Mouse (Mus musculus): ENCODE results near the gene Baiap3. TPM values are rescaled to one million over a fixed set of nuclear protein-coding genes. Genes with fewer than 3 reads are reported as not detected.

The Baiap3 gene
- polyA plus RNA-seq, 1 experiment from 2014 or later: 1.8 TPM

DNA sequence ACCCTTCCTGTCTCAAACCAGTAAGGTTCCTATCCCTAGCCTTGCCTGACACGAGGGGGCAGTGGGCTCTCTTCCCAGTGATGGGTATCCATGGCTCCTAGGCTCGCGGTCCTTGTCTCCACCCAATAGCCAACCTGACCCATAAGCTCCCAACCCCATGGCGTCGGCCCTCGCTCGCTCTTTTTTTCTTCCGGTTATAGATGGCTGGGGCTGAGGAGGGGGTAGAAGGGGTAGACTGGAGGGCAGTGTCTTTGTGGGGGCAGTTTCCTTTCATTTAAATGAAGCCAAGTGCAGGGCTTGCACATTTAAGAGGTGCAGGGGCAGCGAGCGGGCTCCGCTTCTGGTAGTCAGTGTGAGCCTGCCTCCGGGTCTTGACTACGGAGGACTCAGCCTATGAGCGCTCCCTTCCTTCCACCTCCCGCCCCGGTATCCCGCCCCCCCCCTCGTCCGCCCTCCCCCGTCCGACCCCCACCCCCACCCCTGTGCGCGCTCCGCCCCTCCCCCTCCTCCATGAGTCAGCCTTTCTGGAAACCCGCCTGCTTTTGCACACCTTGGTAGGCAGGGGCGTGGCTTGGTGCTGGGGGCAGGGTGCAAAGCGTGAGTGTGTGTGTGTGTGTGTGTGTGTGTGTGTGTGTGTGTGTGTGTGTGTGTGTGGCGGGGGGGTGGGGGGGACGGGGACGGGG lies 34.2 kb downstream of the Baiap3 start:
- under 1% methylated on average over 17 of the region's 30 CpGs for WGBS
- no peak overlapping the region for H3K27ac ChIP-seq (ENCODE audit: low read depth, low read length)
- peak; percentile 45 for DNase-seq (ENCODE audit: low spot score)

DNA sequence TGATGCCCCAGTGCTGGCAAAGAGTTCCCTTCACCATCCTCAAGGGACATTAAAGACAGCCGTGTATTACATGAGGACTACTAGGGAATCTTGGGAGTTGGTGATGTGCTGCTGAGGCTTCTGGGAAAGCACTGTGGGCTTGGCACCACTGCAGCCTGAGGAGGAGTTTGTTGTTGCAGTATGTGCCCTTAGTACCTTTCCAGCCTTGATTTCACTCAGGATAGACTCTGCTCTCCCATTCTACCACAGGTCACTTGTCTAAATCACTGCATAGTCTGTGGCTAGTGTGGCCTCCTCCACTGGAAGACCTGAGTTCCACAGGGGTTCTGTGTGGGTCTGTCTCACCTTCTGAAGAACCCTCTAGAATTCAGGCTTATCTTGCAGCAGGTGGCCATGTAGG lies 35.4 kb downstream of the Baiap3 start:
- Histone ChIP-seq H3K27me3 (ENCODE audit: control insufficient read depth, insufficient read depth, low read length) (no peaks in the 10 kb centered on the region), H3K4me1 (ENCODE audit: control insufficient read depth, insufficient read depth, low read length) (peaks cover 5% of the 10 kb centered on the region), H3K27ac (ENCODE audit: low read depth, low read length) (no peak overlapping the region), H3K4me3 (ENCODE audit: low read depth, low read length) (no peak overlapping the region), H3K9me3 (ENCODE audit: control insufficient read depth, low read length) (no peaks in the 10 kb centered on the region), H3K4me2 (ENCODE audit: low read depth) (no peak overlapping the region), H3K36me3 (ENCODE audit: control insufficient read depth, insufficient read depth, low read length) (peaks cover 2% of the 10 kb centered on the region; the same call in 1 of the 2 replicates), H3K9ac (ENCODE audit: low read length) (no peak overlapping the region)
- 88% methylated on average over 1 of the region's 1 CpGs for WGBS
- DNase-seq (ENCODE audit: low spot score) (no peak), ATAC-seq (ENCODE audit: insufficient read depth, low FRiP score, low TSS enrichment) (no peak)

More for the DNA sequence above, 34.2 kb downstream of the Baiap3 start:
- H3K9me3 ChIP-seq (ENCODE audit: control insufficient read depth, low read length): no peaks in the 10 kb centered on the region
- peak overlapping the region; percentile 62 for H3K4me2 ChIP-seq (ENCODE audit: low read depth)
- H3K9ac ChIP-seq (ENCODE audit: low read length): no peak overlapping the region
- peaks cover 5% of the 10 kb centered on the region for H3K4me1 ChIP-seq (ENCODE audit: control insufficient read depth, insufficient read depth, low read length)
- peak overlapping the region; percentile 30 for H3K4me3 ChIP-seq (ENCODE audit: low read depth, low read length)
- ATAC-seq (ENCODE audit: insufficient read depth, low FRiP score, low TSS enrichment): peak; percentile 48
- H3K27me3 ChIP-seq (ENCODE audit: control insufficient read depth, insufficient read depth, low read length): no peaks in the 10 kb centered on the region
- H3K36me3 ChIP-seq (ENCODE audit: control insufficient read depth, insufficient read depth, low read length): no peaks in the 10 kb centered on the region

DNA sequence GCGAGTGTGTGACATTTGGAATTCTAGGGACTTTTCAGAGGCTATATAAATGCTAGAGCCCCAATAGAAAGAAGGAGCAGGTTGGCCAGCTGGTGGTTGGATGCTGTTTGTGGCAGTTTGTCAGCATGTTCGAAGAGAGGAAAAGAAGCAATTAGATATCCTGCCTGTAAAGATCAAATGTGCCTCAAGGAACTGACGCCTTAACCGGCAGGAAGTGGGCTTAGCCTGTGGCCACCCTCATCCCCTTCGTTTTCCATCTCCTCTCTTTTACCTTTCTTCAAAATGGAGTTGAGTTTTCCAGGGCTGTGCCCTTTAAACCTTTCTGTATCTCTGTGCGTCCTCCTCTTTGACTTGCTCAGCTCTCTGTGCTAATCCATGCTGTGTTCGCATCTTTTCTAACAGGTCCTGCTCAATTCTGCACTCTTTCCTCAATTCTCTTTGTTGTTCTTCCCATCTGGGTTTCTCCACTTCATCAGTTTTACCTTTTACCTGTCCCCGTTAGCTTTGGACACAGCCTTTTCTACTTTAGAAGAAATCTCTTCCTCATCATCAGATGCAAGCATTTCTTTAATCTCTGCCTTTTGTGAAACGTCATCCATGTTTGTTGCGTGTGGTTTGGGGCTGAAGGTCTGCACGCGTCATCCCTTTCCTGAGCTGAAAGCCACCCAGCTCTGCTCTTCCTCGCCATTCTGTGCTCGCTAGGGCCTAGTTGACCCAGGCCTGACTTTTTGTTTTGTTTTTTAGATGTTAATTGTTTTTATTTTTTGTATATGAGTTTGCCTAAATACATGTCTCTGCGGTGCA lies 36.5 kb downstream of the Baiap3 start:
- Histone ChIP-seq H3K4me3 (ENCODE audit: low read depth, low read length) (no peak overlapping the region), H3K4me2 (ENCODE audit: low read depth) (no peak overlapping the region), H3K9me3 (ENCODE audit: control insufficient read depth, low read length) (no peaks in the 10 kb centered on the region), H3K27ac (ENCODE audit: low read depth, low read length) (no peak overlapping the region), H3K9ac (ENCODE audit: low read length) (no peak overlapping the region), H3K27me3 (ENCODE audit: control insufficient read depth, insufficient read depth, low read length) (no peaks in the 10 kb centered on the region), H3K4me1 (ENCODE audit: control insufficient read depth, insufficient read depth, low read length) (peaks cover 5% of the 10 kb centered on the region), H3K36me3 (ENCODE audit: control insufficient read depth, insufficient read depth, low read length) (peaks cover 2% of the 10 kb centered on the region)
- WGBS: 93% methylated on average over 15 of the region's 15 CpGs
- DNase-seq (ENCODE audit: low spot score) (no peak), ATAC-seq (ENCODE audit: insufficient read depth, low FRiP score, low TSS enrichment) (no peak)

DNA sequence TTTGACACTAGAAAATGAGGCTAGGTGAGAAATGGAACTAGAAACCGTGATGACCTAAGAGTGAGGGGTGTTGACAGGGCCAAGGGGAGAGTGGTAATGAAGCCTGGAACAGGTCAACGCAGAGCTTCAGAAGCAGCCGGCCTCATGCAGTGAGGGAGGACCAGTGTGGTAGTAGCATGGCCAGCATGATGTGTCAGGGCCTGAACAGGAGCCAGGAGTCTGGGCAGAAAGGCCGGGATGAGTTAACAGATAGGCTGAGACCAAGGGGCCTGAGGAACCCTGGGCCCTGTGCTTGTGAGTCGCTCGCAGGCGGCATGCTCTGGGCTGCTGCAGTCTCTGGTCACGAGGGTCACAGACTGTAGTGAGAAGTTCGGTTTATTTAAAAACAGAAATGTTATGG lies 37.2 kb downstream of the Baiap3 start:
- ATAC-seq (ENCODE audit: insufficient read depth, low FRiP score, low TSS enrichment): no peak
- Histone ChIP-seq H3K9ac (ENCODE audit: low read length) (no peak overlapping the region), H3K4me1 (ENCODE audit: control insufficient read depth, insufficient read depth, low read length) (peaks cover 5% of the 10 kb centered on the region), H3K4me2 (ENCODE audit: low read depth) (no peak overlapping the region), H3K27ac (ENCODE audit: low read depth, low read length) (no peak overlapping the region), H3K36me3 (ENCODE audit: control insufficient read depth, insufficient read depth, low read length) (peaks cover 2% of the 10 kb centered on the region), H3K9me3 (ENCODE audit: control insufficient read depth, low read length) (no peaks in the 10 kb centered on the region), H3K4me3 (ENCODE audit: low read depth, low read length) (no peak overlapping the region), H3K27me3 (ENCODE audit: control insufficient read depth, insufficient read depth, low read length) (no peaks in the 10 kb centered on the region)
- no peak for DNase-seq (ENCODE audit: low spot score)
- 91% methylated on average over 9 of the region's 9 CpGs for WGBS

DNA sequence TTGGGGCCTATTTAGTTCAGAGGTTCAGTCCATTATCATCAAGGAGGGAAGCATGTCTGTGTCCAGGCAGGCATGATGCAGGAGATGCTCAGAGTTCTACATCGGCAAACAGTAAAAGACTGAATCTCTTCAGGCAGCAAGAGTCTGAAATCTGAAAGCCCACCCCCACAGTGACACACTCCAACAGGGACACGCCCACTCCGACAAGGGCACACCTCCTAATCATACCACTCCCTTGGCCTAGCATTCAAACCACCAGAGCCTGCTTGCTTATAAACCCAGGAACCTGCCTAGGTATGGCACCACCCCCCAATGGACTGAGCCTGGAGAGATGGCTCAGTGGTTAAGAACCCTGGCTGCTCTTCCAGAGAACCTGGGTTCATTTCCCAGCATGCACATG lies 40.7 kb downstream of the Baiap3 start:
- no peak for DNase-seq (ENCODE audit: low spot score)
- WGBS: 92% methylated on average over 3 of the region's 3 CpGs
- Histone ChIP-seq H3K27me3 (ENCODE audit: control insufficient read depth, insufficient read depth, low read length) (no peaks in the 10 kb centered on the region), H3K27ac (ENCODE audit: low read depth, low read length) (no peak overlapping the region), H3K4me2 (ENCODE audit: low read depth) (no peak overlapping the region), H3K9ac (ENCODE audit: low read length) (no peak overlapping the region), H3K36me3 (ENCODE audit: control insufficient read depth, insufficient read depth, low read length) (peaks cover 7% of the 10 kb centered on the region), H3K4me1 (ENCODE audit: control insufficient read depth, insufficient read depth, low read length) (no peaks in the 10 kb centered on the region), H3K9me3 (ENCODE audit: control insufficient read depth, low read length) (no peaks in the 10 kb centered on the region), H3K4me3 (ENCODE audit: low read depth, low read length) (no peak overlapping the region)
- no peak for ATAC-seq (ENCODE audit: insufficient read depth, low FRiP score, low TSS enrichment)

DNA sequence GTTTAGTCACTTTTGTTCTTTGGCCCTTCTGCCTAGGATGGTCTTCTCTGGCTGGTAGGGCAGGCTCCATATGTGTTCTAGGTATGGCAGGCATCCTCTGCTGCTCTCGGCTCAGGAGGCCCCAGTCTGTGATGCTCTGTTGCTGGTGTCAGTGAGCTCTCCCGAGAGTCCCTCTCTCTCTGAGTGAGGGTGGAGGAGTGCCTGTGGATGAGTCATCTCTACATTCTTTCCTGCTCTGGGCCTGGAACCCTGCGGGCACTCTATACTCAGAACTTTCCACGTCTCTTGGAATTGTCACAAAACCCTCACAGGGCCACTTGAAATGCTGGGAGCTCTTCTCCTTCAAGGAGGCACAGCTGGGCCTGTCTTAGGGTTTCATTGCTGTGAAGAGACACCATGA lies 44.5 kb downstream of the Baiap3 start:
- DNase-seq (ENCODE audit: low spot score) (no peak), ATAC-seq (ENCODE audit: insufficient read depth, low FRiP score, low TSS enrichment) (no peak)
- no peak overlapping the region for H3K4me2 ChIP-seq (ENCODE audit: low read depth)
- H3K27ac ChIP-seq (ENCODE audit: low read depth, low read length): no peak overlapping the region
- no peak overlapping the region for H3K4me3 ChIP-seq (ENCODE audit: low read depth, low read length)
- H3K27me3 ChIP-seq (ENCODE audit: control insufficient read depth, insufficient read depth, low read length): no peaks in the 10 kb centered on the region
- WGBS: 92% methylated on average over 4 of the region's 4 CpGs
- H3K9me3 ChIP-seq (ENCODE audit: control insufficient read depth, low read length): no peaks in the 10 kb centered on the region
- H3K9ac ChIP-seq (ENCODE audit: low read length): no peak overlapping the region
- peaks cover 17% of the 10 kb centered on the region for H3K36me3 ChIP-seq (ENCODE audit: control insufficient read depth, insufficient read depth, low read length)
- no peaks in the 10 kb centered on the region for H3K4me1 ChIP-seq (ENCODE audit: control insufficient read depth, insufficient read depth, low read length)

DNA sequence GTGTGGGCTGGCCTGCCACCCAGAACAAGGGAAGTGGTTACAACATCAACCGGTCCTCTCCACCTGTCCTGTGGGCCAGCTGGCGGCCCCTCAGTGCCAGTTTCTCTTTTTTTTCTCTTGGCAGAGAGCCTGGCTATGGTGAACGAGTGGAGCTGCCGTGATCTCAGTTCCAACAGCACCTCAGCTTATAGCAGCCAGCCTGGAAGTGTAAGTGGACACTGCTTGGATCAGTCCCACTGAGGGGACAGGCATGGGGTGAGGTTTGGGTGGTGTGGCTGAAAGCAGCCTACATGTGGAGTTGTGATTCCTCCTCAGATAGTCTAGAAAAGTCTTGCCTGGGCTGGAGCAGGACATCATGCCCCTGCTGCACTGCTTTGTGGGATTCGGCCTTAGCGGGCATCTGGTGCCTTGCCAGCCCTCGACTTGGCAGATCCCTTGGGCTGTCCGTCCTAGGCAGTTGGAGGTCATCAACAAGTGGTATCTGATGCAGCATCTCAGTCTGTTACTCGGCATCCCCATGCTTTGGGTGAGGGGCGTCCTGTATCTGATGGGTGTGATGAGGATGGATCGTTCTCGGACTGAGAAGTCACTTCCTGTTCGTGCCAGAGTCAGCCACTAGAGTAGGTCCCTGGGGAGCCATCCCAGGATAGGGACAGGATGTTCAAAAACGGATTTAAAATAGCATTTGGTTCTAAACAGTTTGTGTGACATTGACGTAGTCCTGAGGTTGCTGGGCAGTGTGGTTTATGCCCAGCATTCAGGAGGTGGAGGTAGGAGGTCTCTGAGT lies 45.3 kb downstream of the Baiap3 start:
- no peak overlapping the region for H3K4me2 ChIP-seq (ENCODE audit: low read depth)
- no peak overlapping the region for H3K9ac ChIP-seq (ENCODE audit: low read length)
- H3K4me3 ChIP-seq (ENCODE audit: low read depth, low read length): no peak overlapping the region
- peaks cover 16% of the 10 kb centered on the region for H3K36me3 ChIP-seq (ENCODE audit: control insufficient read depth, insufficient read depth, low read length)
- H3K4me1 ChIP-seq (ENCODE audit: control insufficient read depth, insufficient read depth, low read length): no peaks in the 10 kb centered on the region
- ATAC-seq (ENCODE audit: insufficient read depth, low FRiP score, low TSS enrichment): no peak
- no peaks in the 10 kb centered on the region for H3K9me3 ChIP-seq (ENCODE audit: control insufficient read depth, low read length)
- H3K27me3 ChIP-seq (ENCODE audit: control insufficient read depth, insufficient read depth, low read length): no peaks in the 10 kb centered on the region
- no peak for DNase-seq (ENCODE audit: low spot score)
- 90% methylated on average over 15 of the region's 15 CpGs for WGBS
- no peak overlapping the region for H3K27ac ChIP-seq (ENCODE audit: low read depth, low read length)

DNA sequence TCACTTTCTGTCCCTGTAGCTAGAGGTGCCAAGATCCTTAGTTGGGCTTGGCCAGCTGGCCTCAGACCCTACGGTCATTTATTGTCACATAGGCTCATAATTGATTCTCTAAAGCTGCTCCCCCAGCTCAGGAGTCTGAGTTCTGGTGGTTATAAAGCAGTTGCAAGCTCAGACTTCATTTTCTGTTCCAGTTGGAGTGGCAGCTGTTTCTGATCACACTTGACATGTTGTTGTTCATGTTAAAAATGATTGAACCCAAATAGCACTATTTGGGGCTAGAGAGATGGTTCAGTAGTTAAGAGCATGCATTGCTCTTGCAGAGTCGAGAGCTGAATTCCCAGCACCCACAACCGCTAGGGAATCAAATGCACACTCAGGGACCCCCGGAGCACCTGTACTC lies 46.2 kb downstream of the Baiap3 start:
- 95% methylated on average over 4 of the region's 4 CpGs for WGBS
- Histone ChIP-seq H3K4me1 (ENCODE audit: control insufficient read depth, insufficient read depth, low read length) (no peaks in the 10 kb centered on the region), H3K9me3 (ENCODE audit: control insufficient read depth, low read length) (no peaks in the 10 kb centered on the region), H3K9ac (ENCODE audit: low read length) (no peak overlapping the region), H3K27me3 (ENCODE audit: control insufficient read depth, insufficient read depth, low read length) (no peaks in the 10 kb centered on the region), H3K36me3 (ENCODE audit: control insufficient read depth, insufficient read depth, low read length) (peaks cover 18% of the 10 kb centered on the region), H3K4me3 (ENCODE audit: low read depth, low read length) (no peak overlapping the region), H3K4me2 (ENCODE audit: low read depth) (no peak overlapping the region), H3K27ac (ENCODE audit: low read depth, low read length) (no peak overlapping the region)
- DNase-seq (ENCODE audit: low spot score) (no peak), ATAC-seq (ENCODE audit: insufficient read depth, low FRiP score, low TSS enrichment) (no peak)
